33 mouse cellular contexts compared by ENCODE assay signal in the genomic region with DNA sequence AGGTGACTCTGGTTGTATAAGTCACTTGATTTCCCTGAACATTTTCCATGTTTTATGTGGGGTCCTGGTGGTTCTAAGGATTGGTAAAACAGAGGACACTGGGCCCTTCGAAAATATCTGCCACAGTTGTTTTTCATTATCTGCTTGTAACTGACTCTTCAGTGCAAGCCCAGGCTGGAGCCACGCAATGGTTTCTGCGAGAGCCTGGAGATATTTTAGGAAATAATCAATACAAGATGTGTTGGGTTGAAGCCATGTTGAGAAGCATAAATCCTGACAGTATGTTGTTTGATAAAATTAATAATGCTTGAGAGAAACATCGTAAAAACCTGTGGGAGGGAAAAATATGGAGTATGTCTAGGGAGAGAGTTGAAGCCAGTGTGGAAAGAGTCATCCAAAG. TPM values are rescaled to one million over a fixed set of nuclear protein-coding genes. Genes with fewer than 3 reads are reported as not detected.
DNase-seq lines count a peak whose midpoint lies in the region; ATAC-seq lines count a peak whose summit lies in the region.
"Had no signal": no experiment of that assay in that cellular context is flagged by ENCODE, and none has a peak within 500 bp of the region (broad histone marks: within the 10 kb centered on the region; RNA-seq: fewer than 3 reads in every experiment).

No protein-coding gene starts in this region.

- peaks cover 20% of the 10 kb centered on the region for H3K4me1 ChIP-seq in embryonic facial prominence, embryonic 10.5 days
- H3K4me1 ChIP-seq in embryonic facial prominence, embryonic 15.5 days = 0 out of 2 replicates have a peak, but pooled peaks cover 9% of the 10 kb centered on the region
- H3K4me1 ChIP-seq: forebrain, embryonic 12.5 days; hindbrain, embryonic 13.5 days; lung, embryonic 15.5 days; midbrain, embryonic 13.5 days had no signal

- no peak overlapping the region for H3K4me2 ChIP-seq in embryonic facial prominence, embryonic 15.5 days (replicated peaks)
- H3K4me2 ChIP-seq: forebrain, embryonic 12.5 days; heart, embryonic 11.5 days; hindbrain, embryonic 13.5 days; liver, embryonic 11.5 days; lung, embryonic 15.5 days; midbrain, embryonic 13.5 days had no signal

- H3K27ac ChIP-seq in embryonic facial prominence, embryonic 10.5 days (replicated peaks) = no peak overlapping the region
- peak overlapping the region; percentile 66; the same call in 1 of the 2 replicates for H3K27ac ChIP-seq in embryonic facial prominence, embryonic 15.5 days (replicated peaks)
- H3K27ac ChIP-seq: forebrain, embryonic 12.5 days; hindbrain, embryonic 13.5 days; kidney, postnatal 0 days; lung, embryonic 15.5 days; midbrain, embryonic 13.5 days had no signal

- 44% methylated on average over 4 of the region's 4 CpGs for WGBS in embryonic facial prominence, embryonic 10.5 days
- WGBS in embryonic facial prominence, embryonic 15.5 days = 36% methylated on average over 4 of the region's 4 CpGs

- no peaks in the 10 kb centered on the region for H3K27me3 ChIP-seq in embryonic facial prominence, embryonic 10.5 days (replicated peaks; ENCODE audit: low read depth, poor library complexity, severe bottlenecking)
- no peaks in the 10 kb centered on the region for H3K27me3 ChIP-seq in embryonic facial prominence, embryonic 15.5 days
- H3K27me3 ChIP-seq: forebrain, embryonic 12.5 days; hindbrain, embryonic 13.5 days; lung, embryonic 15.5 days; midbrain, embryonic 13.5 days had no signal

- DNase-seq in embryo, embryonic 11 days = peak; percentile 34
- no peak for DNase-seq in embryo, embryonic 9.5 days (ENCODE audit: extremely low spot score)
- DNase-seq in embryonic facial prominence, embryonic 10.5 days (ENCODE audit: low spot score) = peak; percentile 23
- DNase-seq in kidney, postnatal 10 days = no peak
- no peak for DNase-seq in lung, postnatal 10 days
- DNase-seq: adrenal gland, adult 2 months; cerebellum, adult 2 months; cerebellum, postnatal 14 days; gastrocnemius, postnatal 25 days; heart, adult 18-20 months; heart, postnatal 4 days; kidney, adult 8-10 months; layer of hippocampus, adult 9-11 months; lung, postnatal 36 days; retina, postnatal 1 day; right cerebral cortex, postnatal 14 days; thymus, adult 18-20 months; thymus, postnatal 25 days had no signal

- H3K4me3 ChIP-seq in embryonic facial prominence, embryonic 10.5 days = no peak overlapping the region
- H3K4me3 ChIP-seq in embryonic facial prominence, embryonic 15.5 days (replicated peaks) = no peak overlapping the region
- H3K4me3 ChIP-seq: forebrain, embryonic 12.5 days; hindbrain, embryonic 13.5 days; lung, embryonic 15.5 days; megakaryocyte, embryonic 14.5 days; midbrain, embryonic 13.5 days had no signal

- no peak for ATAC-seq in embryonic facial prominence, embryonic 15.5 days (ENCODE audit: insufficient number of reproducible peaks, low FRiP score, low TSS enrichment, low read depth)
- ATAC-seq in monocyte, adult 5-6 weeks (replicated peaks; ENCODE audit: insufficient number of reproducible peaks, low FRiP score, low TSS enrichment, poor library complexity, severe bottlenecking) = no peak
- ATAC-seq: CD4-positive, CD25-positive, alpha-beta regulatory T cell, adult 4 months; intestine, embryonic 16.5 days; midbrain, embryonic 13.5 days had no signal

- no peaks in the 10 kb centered on the region for H3K36me3 ChIP-seq in embryonic facial prominence, embryonic 10.5 days (replicated peaks)
- no peaks in the 10 kb centered on the region for H3K36me3 ChIP-seq in embryonic facial prominence, embryonic 15.5 days
- H3K36me3 ChIP-seq: forebrain, embryonic 12.5 days; hindbrain, embryonic 13.5 days; lung, embryonic 15.5 days; midbrain, embryonic 13.5 days had no signal

- no peak overlapping the region for H3K9ac ChIP-seq in embryonic facial prominence, embryonic 15.5 days
- H3K9ac ChIP-seq: forebrain, embryonic 12.5 days; hindbrain, embryonic 13.5 days; lung, embryonic 15.5 days; midbrain, embryonic 13.5 days had no signal

- H3K9me3 ChIP-seq in embryonic facial prominence, embryonic 10.5 days = no peaks in the 10 kb centered on the region
- H3K9me3 ChIP-seq in embryonic facial prominence, embryonic 15.5 days (replicated peaks) = no peaks in the 10 kb centered on the region
- H3K9me3 ChIP-seq: forebrain, embryonic 12.5 days; hindbrain, embryonic 13.5 days; lung, embryonic 15.5 days; megakaryocyte, embryonic 14.5 days; midbrain, embryonic 13.5 days had no signal

RNA-seq across cellular contexts. Expression of gene Acoxl, which starts 25.7 kb away (rescaled TPM):
- 0.45 and 0.61 TPM in 2 replicates for polyA plus RNA-seq in embryonic facial prominence, embryonic 10.5 days (2016; fragmentation: Nextera tagmentation; extraction: Ambion mirVana)
- 0.15 and 0.47 TPM in 2 replicates for polyA plus RNA-seq in embryonic facial prominence, embryonic 15.5 days (2015; fragmentation: Nextera tagmentation; extraction: Ambion mirVana)
- total RNA-seq in monocyte, adult 5-6 weeks (2017) = not detected in 3 replicates
- total RNA-seq: heart, adult 18-20 months; heart, postnatal 4 days; left cerebral cortex, postnatal 10 days had no signal
- polyA plus RNA-seq: cerebellum, adult 2 months; cortical plate, adult 2 months; hindbrain, embryonic 13.5 days had no signal

RNA-seq across cellular contexts. Expression of gene Bub1, which starts 32.7 kb away (rescaled TPM):
- polyA plus RNA-seq in embryonic facial prominence, embryonic 10.5 days (2016; fragmentation: Nextera tagmentation; extraction: Ambion mirVana) = 107 and 118 TPM in 2 replicates
- 32.2 and 32.6 TPM in 2 replicates for polyA plus RNA-seq in embryonic facial prominence, embryonic 15.5 days (2015; fragmentation: Nextera tagmentation; extraction: Ambion mirVana)
- total RNA-seq in monocyte, adult 5-6 weeks (2017) = 0.32 to 2.3 TPM (median 0.68 TPM) in 3 replicates
- total RNA-seq: gastrocnemius, adult 18-20 months had no signal

Comparison
In these comparisons a context has a peak if more than half of its experiments do, and no peak if none do; other contexts are left out.
1. DNase-seq: peak in embryo, embryonic 11 days (single experiment) and embryonic facial prominence, embryonic 10.5 days (single experiment); none in embryo, embryonic 9.5 days (single experiment), kidney, postnatal 10 days (single experiment) and lung, postnatal 10 days (single experiment).